ENCODE assay signal across 26 mouse cellular contexts in genomic region chr7:27092882-27093281, GRCm38 (mm10). TPM values are rescaled to one million over a fixed set of nuclear protein-coding genes. Genes with fewer than 3 reads are reported as not detected.
DNase-seq lines count a peak whose midpoint lies in the region; ATAC-seq and TF ChIP-seq lines count a peak whose summit lies in the region.
"Had no signal": no experiment of that assay in that cellular context is flagged by ENCODE, and none has a peak within 500 bp of the region (broad histone marks: within the 10 kb centered on the region; RNA-seq: fewer than 3 reads in every experiment).

No protein-coding gene starts in this region.

- no peak for TF ChIP-seq EP300 in liver, postnatal 0 days (IDR thresholded peaks at IDR 0.05; ENCODE audit: low read depth)

- H3K4me1 ChIP-seq in liver, postnatal 0 days (ENCODE audit: insufficient read depth): peaks cover 4% of the 10 kb centered on the region; the same call in 1 of the 2 replicates
- H3K4me1 ChIP-seq: limb, embryonic 15.5 days; midbrain, embryonic 12.5 days; neural tube, embryonic 12.5 days had no signal

- H3K9ac ChIP-seq in liver, postnatal 0 days (replicated peaks): no peak overlapping the region
- H3K9ac ChIP-seq: limb, embryonic 15.5 days; midbrain, embryonic 12.5 days; neural tube, embryonic 12.5 days had no signal

- no peak overlapping the region for H3K27ac ChIP-seq in liver, postnatal 0 days (ENCODE audit: low read depth)
- no peak overlapping the region for H3K27ac ChIP-seq in gastrocnemius, adult 2 months
- H3K27ac ChIP-seq: layer of hippocampus, adult 2 months; limb, embryonic 15.5 days; midbrain, embryonic 12.5 days; neural tube, embryonic 12.5 days had no signal

- no peak overlapping the region for H3K4me2 ChIP-seq in liver, postnatal 0 days (ENCODE audit: low read depth, low read length)
- H3K4me2 ChIP-seq: limb, embryonic 15.5 days; midbrain, embryonic 12.5 days; neural tube, embryonic 12.5 days had no signal

- intact Hi-C loops in gastrocnemius, adult 2 months (cut with DNase I): no loop called here

- 21% methylated on average over 1 of the region's 1 CpGs for WGBS in liver, postnatal 0 days (ENCODE audit: insufficient replicate concordance)

- no peaks in the 10 kb centered on the region for H3K9me3 ChIP-seq in liver, postnatal 0 days (ENCODE audit: low read length)
- H3K9me3 ChIP-seq: G1E; limb, embryonic 15.5 days; midbrain, embryonic 12.5 days; neural tube, embryonic 12.5 days had no signal

- H3K4me3 ChIP-seq in liver, postnatal 0 days (ENCODE audit: low read depth, low read length): no peak overlapping the region
- H3K4me3 ChIP-seq in gastrocnemius, adult 2 months: no peak overlapping the region
- H3K4me3 ChIP-seq: erythroblast, embryonic 14.5 days; layer of hippocampus, adult 2 months; limb, embryonic 15.5 days; midbrain, embryonic 12.5 days; neural tube, embryonic 12.5 days had no signal

- ATAC-seq in liver, postnatal 0 days: no peak
- ATAC-seq in megakaryocyte progenitor cell, adult 5-6 weeks (replicated peaks; ENCODE audit: poor library complexity): peak; percentile 84
- ATAC-seq: forebrain, embryonic 14.5 days had no signal

- DNase-seq in liver: peak; percentile 4
- no peak for DNase-seq in liver, postnatal 0 days
- DNase-seq in urinary bladder, postnatal 36 days (ENCODE audit: low spot score in 2 of 2): peak; percentile 32 to 42
- DNase-seq in urinary bladder, adult 2 months (ENCODE audit: low spot score): no peak
- no peak for DNase-seq in gastrocnemius, adult 2 months
- no peak for DNase-seq in right cerebral cortex, postnatal 25 days
- DNase-seq: adrenal gland, postnatal 36 days; cerebellum, adult 2 months; cerebellum, postnatal 36 days; gastrocnemius, postnatal 25 days; kidney, adult 18-20 months; kidney, postnatal 10 days; layer of hippocampus, postnatal 36 days; right cerebral cortex, adult 18-20 months; thymus, adult 2 months had no signal

- H3K27me3 ChIP-seq in liver, postnatal 0 days (ENCODE audit: insufficient read depth, low read length): no peaks in the 10 kb centered on the region
- H3K27me3 ChIP-seq: limb, embryonic 15.5 days; midbrain, embryonic 12.5 days; neural tube, embryonic 12.5 days had no signal

- no peaks in the 10 kb centered on the region for H3K36me3 ChIP-seq in liver, postnatal 0 days (replicated peaks; ENCODE audit: insufficient read depth, low read length)
- H3K36me3 ChIP-seq: G1E; limb, embryonic 15.5 days; midbrain, embryonic 12.5 days; neural tube, embryonic 12.5 days had no signal

- TF ChIP-seq CTCF in liver, postnatal 0 days (IDR thresholded peaks at IDR 0.05; ENCODE audit: low read depth): no peak
- no peak for TF ChIP-seq CTCF in gastrocnemius, adult 2 months (IDR thresholded peaks at IDR 0.05)

RNA-seq across cellular contexts. Expression of gene Cyp2f2, which starts 26.8 kb away (rescaled TPM):
- polyA plus RNA-seq in liver, postnatal 0 days (2015; fragmentation: Nextera tagmentation; extraction: Ambion mirVana): 59.6 and 67.8 TPM in 2 replicates
- polyA plus RNA-seq in urinary bladder, adult 2 months (2012; rRNA removed): 30.4 and 47.4 TPM in 2 replicates
- total RNA-seq in megakaryocyte progenitor cell, adult 5-6 weeks (2015): not detected in 2 replicates
- total RNA-seq in megakaryocyte progenitor cell, adult 5-6 weeks (2017): not detected in 2 replicates
- under 1 TPM; 0.50 to 0.64 TPM for total RNA-seq in gastrocnemius, adult 2 months (2021)
- total RNA-seq: G1E; monocyte, adult 5-6 weeks had no signal
- polyA plus RNA-seq: embryonic facial prominence, embryonic 11.5 days; erythroblast, embryonic 14.5 days; forebrain, embryonic 14.5 days; G1E; hindbrain, embryonic 11.5 days; midbrain, embryonic 12.5 days; neural tube, embryonic 12.5 days had no signal

Comparison
In these comparisons a context has a peak if more than half of its experiments do, and no peak if none do; other contexts are left out.
1. DNase-seq: peak in liver (single experiment) and urinary bladder, postnatal 36 days (2 of 2); none in liver, postnatal 0 days (single experiment), urinary bladder, adult 2 months (single experiment), gastrocnemius, adult 2 months (single experiment) and right cerebral cortex, postnatal 25 days (single experiment).